ENCODE assay signal across 9 mouse cellular contexts in genomic region chr10:87586696-87587095, GRCm38 (mm10).
DNase-seq lines count a peak whose midpoint lies in the region; ATAC-seq lines count a peak whose summit lies in the region.
"Had no signal": no experiment of that assay in that cellular context is flagged by ENCODE, and none has a peak within 500 bp of the region (broad histone marks: within the 10 kb centered on the region; RNA-seq: fewer than 3 reads in every experiment).

No protein-coding gene starts in this region.

- no peaks in the 10 kb centered on the region for H3K36me3 ChIP-seq in heart, embryonic 11.5 days (ENCODE audit: control insufficient read depth, insufficient read depth, low read length)
- H3K36me3 ChIP-seq: embryonic facial prominence, embryonic 13.5 days had no signal

- no peak overlapping the region for H3K9ac ChIP-seq in heart, embryonic 11.5 days (ENCODE audit: low read depth, low read length)
- H3K9ac ChIP-seq: embryonic facial prominence, embryonic 13.5 days had no signal

- H3K4me1 ChIP-seq in heart, embryonic 11.5 days (ENCODE audit: control insufficient read depth, insufficient read depth, low read length): no peaks in the 10 kb centered on the region
- H3K4me1 ChIP-seq: embryonic facial prominence, embryonic 13.5 days had no signal

- 77% methylated on average over 1 of the region's 1 CpGs for WGBS in heart, embryonic 11.5 days (ENCODE audit: insufficient replicate concordance)

- H3K4me2 ChIP-seq in heart, embryonic 11.5 days: no peak overlapping the region
- H3K4me2 ChIP-seq: embryonic facial prominence, embryonic 13.5 days had no signal

- no peak overlapping the region for H3K4me3 ChIP-seq in heart, embryonic 11.5 days (ENCODE audit: low read depth, low read length)
- H3K4me3 ChIP-seq: embryonic facial prominence, embryonic 13.5 days had no signal

- no peak overlapping the region for H3K27ac ChIP-seq in heart, embryonic 11.5 days (ENCODE audit: low read depth, low read length)
- H3K27ac ChIP-seq: embryonic facial prominence, embryonic 13.5 days had no signal

- H3K9me3 ChIP-seq in heart, embryonic 11.5 days (replicated peaks; ENCODE audit: control insufficient read depth, low read length): no peaks in the 10 kb centered on the region
- H3K9me3 ChIP-seq: embryonic facial prominence, embryonic 13.5 days had no signal

- no peaks in the 10 kb centered on the region for H3K27me3 ChIP-seq in heart, embryonic 11.5 days (ENCODE audit: control insufficient read depth, insufficient read depth, low read length)
- H3K27me3 ChIP-seq: embryonic facial prominence, embryonic 13.5 days had no signal

- peak; percentile 69 for DNase-seq in heart, postnatal 4 days
- peak; percentile 17 for DNase-seq in urinary bladder, postnatal 25 days (ENCODE audit: low spot score)
- DNase-seq in urinary bladder, adult 2 months (ENCODE audit: low spot score): no peak
- DNase-seq in hindlimb bud, embryonic 11.5 days (ENCODE audit: extremely low spot score, low read depth, low spot score): peak; percentile 42
- DNase-seq in cerebellum, adult 9-10 months: no peak
- no peak for DNase-seq in left cerebral cortex, adult 18-20 months (ENCODE audit: low spot score in 2 of 2)
- no peak for DNase-seq in frontal cortex, postnatal 25 days (ENCODE audit: low spot score in 2 of 2)

- ATAC-seq in heart, embryonic 11.5 days (replicated peaks; ENCODE audit: insufficient number of reproducible peaks, low FRiP score, low TSS enrichment): no peak

Comparison
In these comparisons a context has a peak if more than half of its experiments do, and no peak if none do; other contexts are left out.
1. DNase-seq: peak in heart, postnatal 4 days (single experiment), urinary bladder, postnatal 25 days (single experiment) and hindlimb bud, embryonic 11.5 days (single experiment); none in urinary bladder, adult 2 months (single experiment), cerebellum, adult 9-10 months (single experiment), left cerebral cortex, adult 18-20 months (0 of 2) and frontal cortex, postnatal 25 days (0 of 2).